Mouse (Mus musculus): ENCODE measurements at regions not wholly inside any gene's neighbourhood (a gene's known extent, or its start where the extent isn't known, plus 50 kb on each side); places are given as distances from the start of the nearest gene placed in this dataset.

GRCm38 (mm10) chr14:108334879-108335278 lies 579.1 kb downstream of the Slitrk1 start:
- DNase-seq (ENCODE audit: low read depth, low spot score) = no peak

- DNase-seq (ENCODE audit: low read depth, low spot score) = peak; percentile 5
These were observed 587.5 kb downstream of the Slitrk1 start for GRCm38 (mm10) chr14:108326425-108326824.

- DNase-seq (ENCODE audit: low read depth, low spot score) = no peak
These were observed 590.5 kb downstream of the Slitrk1 start for GRCm38 (mm10) chr14:108323364-108324037.

- DNase-seq (ENCODE audit: low read depth, low spot score) = no peak
These were observed 606.3 kb downstream of the Slitrk1 start for GRCm38 (mm10) chr14:108307627-108308026.

- no peak for DNase-seq (ENCODE audit: low read depth, low spot score)
These were observed 634.3 kb downstream of the Slitrk1 start for GRCm38 (mm10) chr14:108279630-108280029.

- DNase-seq (ENCODE audit: low read depth, low spot score) = no peak
These were observed 652.9 kb downstream of the Slitrk1 start for GRCm38 (mm10) chr14:108261083-108261482.

- no peak for DNase-seq (ENCODE audit: low read depth, low spot score)
These were observed 666.6 kb downstream of the Slitrk1 start for GRCm38 (mm10) chr14:108247365-108247764.

- no peak for DNase-seq (ENCODE audit: low read depth, low spot score)
These were observed 688.4 kb downstream of the Slitrk1 start for GRCm38 (mm10) chr14:108225483-108226124.

GRCm38 (mm10) chr14:108209246-108209645 lies 704.7 kb downstream of the Slitrk1 start:
- peak; percentile 49 for DNase-seq (ENCODE audit: low read depth, low spot score)

GRCm38 (mm10) chr14:108199133-108199532 lies 714.8 kb downstream of the Slitrk1 start:
- no peak for DNase-seq (ENCODE audit: low read depth, low spot score)

- DNase-seq (ENCODE audit: low read depth, low spot score) = no peak
These were observed 733.0 kb downstream of the Slitrk1 start for GRCm38 (mm10) chr14:108180920-108181319.

- no peak for DNase-seq (ENCODE audit: low read depth, low spot score)
These were observed 738.6 kb downstream of the Slitrk1 start for GRCm38 (mm10) chr14:108175275-108175860.

GRCm38 (mm10) chr14:108152981-108153380 lies 761.0 kb downstream of the Slitrk1 start:
- peak; percentile 1 for DNase-seq (ENCODE audit: low read depth, low spot score)

- DNase-seq (ENCODE audit: low read depth, low spot score) = no peak
These were observed 790.8 kb downstream of the Slitrk1 start for GRCm38 (mm10) chr14:108123147-108123546.

- DNase-seq (ENCODE audit: low read depth, low spot score) = no peak
These were observed 808.9 kb downstream of the Slitrk1 start for GRCm38 (mm10) chr14:108105009-108105408.

- DNase-seq (ENCODE audit: low read depth, low spot score) = no peak
These were observed 823.0 kb downstream of the Slitrk1 start for GRCm38 (mm10) chr14:108090965-108091364.

- no peak for DNase-seq (ENCODE audit: low read depth, low spot score)
These were observed 864.0 kb downstream of the Slitrk1 start for GRCm38 (mm10) chr14:108049997-108050396.

- no peak for DNase-seq (ENCODE audit: low read depth, low spot score)
These were observed 878.0 kb downstream of the Slitrk1 start for GRCm38 (mm10) chr14:108035959-108036358.

- DNase-seq (ENCODE audit: low read depth, low spot score) = no peak
These were observed 879.8 kb downstream of the Slitrk1 start for GRCm38 (mm10) chr14:108034162-108034561.

GRCm38 (mm10) chr14:108022551-108022950 lies 891.4 kb downstream of the Slitrk1 start:
- no peak for DNase-seq (ENCODE audit: low read depth, low spot score)

GRCm38 (mm10) chr14:108022066-108022465 lies 891.9 kb downstream of the Slitrk1 start:
- DNase-seq (ENCODE audit: low read depth, low spot score) = no peak

GRCm38 (mm10) chr14:108021331-108021730 lies 892.6 kb downstream of the Slitrk1 start:
- DNase-seq (ENCODE audit: low read depth, low spot score) = no peak

GRCm38 (mm10) chr14:107987752-107988285 lies 926.1 kb downstream of the Slitrk1 start:
- DNase-seq (ENCODE audit: low read depth, low spot score) = no peak
